Mouse (Mus musculus): ENCODE measurements around the gene Pcsk1. TPM values are rescaled to one million over a fixed set of nuclear protein-coding genes. Genes with fewer than 3 reads are reported as not detected.

The Pcsk1 gene
- total RNA-seq (2012; rRNA removed): 0.69 and 0.80 TPM in 2 replicates

- peak within 1 kb of the TSS; percentile 13 for H3K9ac ChIP-seq (ENCODE audit: insufficient read depth, low read depth, low read length, poor library complexity, severe bottlenecking)
- H3K36me3 ChIP-seq (ENCODE audit: control insufficient read depth, insufficient read depth, low read length, poor library complexity, severe bottlenecking): no peaks in the 10 kb centered on the region
- DNase-seq (ENCODE audit: low read depth, low spot score): peak; percentile 30
- H3K9me3 ChIP-seq (ENCODE audit: control insufficient read depth, insufficient read depth, low read depth, low read length): no peaks in the 10 kb centered on the region
- H3K4me3 ChIP-seq (ENCODE audit: insufficient read depth in 1 of 2, low read depth in 1 of 2, low read length in 2 of 2, poor library complexity in 1 of 2, severe bottlenecking in 1 of 2): peak within 1 kb of the TSS; percentile 48 to 72
- in situ Hi-C loops (cut with MboI; ENCODE audit: low sequenced_read_pairs in 2 of 2, unreplicated experiment in 2 of 2): no loop called here
- no peaks in the 10 kb centered on the region for H3K4me1 ChIP-seq (ENCODE audit: control insufficient read depth in 2 of 2, insufficient read depth in 2 of 2, low read length in 2 of 2, poor library complexity in 1 of 2)
- no peak for TF ChIP-seq ZC3H11A (IDR thresholded peaks at IDR 0.05; ENCODE audit: borderline replicate concordance, low read depth, low read length)
- no peak for TF ChIP-seq MAFK (IDR thresholded peaks at IDR 0.05; ENCODE audit: insufficient read depth, low read depth, low read length)
- TF ChIP-seq ZNF384 (IDR thresholded peaks at IDR 0.05; ENCODE audit: low read depth, low read length): no peak
- TF ChIP-seq CHD2 (IDR thresholded peaks at IDR 0.05; ENCODE audit: low read depth, low read length): no peak
- no peak for TF ChIP-seq HCFC1 (IDR thresholded peaks at IDR 0.05; ENCODE audit: borderline replicate concordance, insufficient read depth, low read length)
- no peak within 1 kb of the TSS for H3K27ac ChIP-seq (ENCODE audit: insufficient read depth, low read depth, low read length, poor library complexity, severe bottlenecking)
Observed at GRCm38 (mm10) chr13:75089721-75090410, at the start of gene Pcsk1. Pcsk1 (plus strand) TSS chr13:75089826.

GRCm38 (mm10) chr13:75058818-75059217 lies 30.8 kb upstream of the Pcsk1 start:
- in situ Hi-C loops (cut with MboI; ENCODE audit: low sequenced_read_pairs in 2 of 2, unreplicated experiment in 2 of 2): no loop called here
- Histone ChIP-seq H3K36me3 (ENCODE audit: control insufficient read depth, insufficient read depth, low read length, poor library complexity, severe bottlenecking) (no peaks in the 10 kb centered on the region), H3K4me1 (ENCODE audit: control insufficient read depth in 2 of 2, insufficient read depth in 2 of 2, low read length in 2 of 2, poor library complexity in 1 of 2) (no peaks in the 10 kb centered on the region), H3K27ac (ENCODE audit: insufficient read depth, low read depth, low read length, poor library complexity, severe bottlenecking) (no peak overlapping the region), H3K9ac (ENCODE audit: insufficient read depth, low read depth, low read length, poor library complexity, severe bottlenecking) (no peak overlapping the region), H3K4me3 (ENCODE audit: insufficient read depth in 1 of 2, low read depth in 1 of 2, low read length in 2 of 2, poor library complexity in 1 of 2, severe bottlenecking in 1 of 2) (no peak overlapping the region), H3K9me3 (ENCODE audit: control insufficient read depth, insufficient read depth, low read depth, low read length) (no peaks in the 10 kb centered on the region)
- DNase-seq (ENCODE audit: low read depth, low spot score): no peak
- TF ChIP-seq CHD2 (IDR thresholded peaks at IDR 0.05; ENCODE audit: low read depth, low read length): no peak
- no peak for TF ChIP-seq ZC3H11A (IDR thresholded peaks at IDR 0.05; ENCODE audit: borderline replicate concordance, low read depth, low read length)
- TF ChIP-seq HCFC1 (IDR thresholded peaks at IDR 0.05; ENCODE audit: borderline replicate concordance, insufficient read depth, low read length): no peak

DNA sequence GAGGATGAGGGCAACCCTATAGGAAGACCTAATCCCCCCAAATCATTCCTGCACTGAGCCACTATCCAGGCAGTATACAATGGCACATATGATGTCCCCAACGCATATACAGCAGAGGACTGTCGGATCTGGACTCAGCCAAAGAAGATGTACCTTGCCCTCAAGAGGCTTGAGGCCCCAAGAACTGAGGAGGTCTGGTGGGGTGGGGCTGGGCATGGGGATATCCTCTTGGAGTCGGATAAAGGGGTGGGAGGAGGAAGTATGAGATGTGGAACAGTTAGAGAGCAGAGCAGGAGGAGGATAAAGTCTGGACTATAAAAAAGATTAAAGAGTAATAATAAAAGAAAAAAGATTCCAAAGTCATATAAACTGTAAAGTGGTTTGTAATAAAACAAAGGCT lies 25.7 kb upstream of the Pcsk1 start:
- no peak overlapping the region for H3K4me3 ChIP-seq (ENCODE audit: insufficient read depth in 1 of 2, low read depth in 1 of 2, low read length in 2 of 2, poor library complexity in 1 of 2, severe bottlenecking in 1 of 2)
- no peaks in the 10 kb centered on the region for H3K4me1 ChIP-seq (ENCODE audit: control insufficient read depth in 2 of 2, insufficient read depth in 2 of 2, low read length in 2 of 2, poor library complexity in 1 of 2)
- in situ Hi-C loops (cut with MboI; ENCODE audit: low sequenced_read_pairs in 2 of 2, unreplicated experiment in 2 of 2): no loop called here
- H3K36me3 ChIP-seq (ENCODE audit: control insufficient read depth, insufficient read depth, low read length, poor library complexity, severe bottlenecking): no peaks in the 10 kb centered on the region
- no peak for TF ChIP-seq CHD2 (IDR thresholded peaks at IDR 0.05; ENCODE audit: low read depth, low read length)
- no peak for TF ChIP-seq HCFC1 (IDR thresholded peaks at IDR 0.05; ENCODE audit: borderline replicate concordance, insufficient read depth, low read length)
- no peak for TF ChIP-seq ZC3H11A (IDR thresholded peaks at IDR 0.05; ENCODE audit: borderline replicate concordance, low read depth, low read length)
- TF ChIP-seq MAFK (IDR thresholded peaks at IDR 0.05; ENCODE audit: insufficient read depth, low read depth, low read length): no peak
- no peak for TF ChIP-seq ZNF384 (IDR thresholded peaks at IDR 0.05; ENCODE audit: low read depth, low read length)
- DNase-seq (ENCODE audit: low read depth, low spot score): no peak
- H3K27ac ChIP-seq (ENCODE audit: insufficient read depth, low read depth, low read length, poor library complexity, severe bottlenecking): no peak overlapping the region
- no peaks in the 10 kb centered on the region for H3K9me3 ChIP-seq (ENCODE audit: control insufficient read depth, insufficient read depth, low read depth, low read length)
- no peak overlapping the region for H3K9ac ChIP-seq (ENCODE audit: insufficient read depth, low read depth, low read length, poor library complexity, severe bottlenecking)

DNA sequence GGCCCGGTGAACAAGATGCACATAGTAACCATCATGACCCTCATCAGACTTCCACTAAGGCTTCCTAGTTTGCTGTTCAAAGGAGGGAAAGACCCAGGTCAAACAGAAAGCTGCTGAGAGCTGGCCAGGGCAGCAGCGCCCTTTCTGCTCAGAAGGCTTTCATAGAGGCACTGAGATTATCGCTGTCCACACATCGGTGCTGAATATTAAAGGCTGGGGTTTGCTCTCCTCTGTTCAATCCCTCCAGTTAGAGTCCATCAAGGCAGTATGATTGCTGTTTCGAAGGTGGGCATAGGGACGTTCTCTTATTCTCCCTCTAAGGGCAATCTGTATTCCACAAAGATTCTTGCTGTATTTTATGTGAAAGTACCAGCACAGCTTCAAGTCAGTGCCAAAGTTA lies 1.0 kb upstream of the Pcsk1 start:
- DNase-seq (ENCODE audit: low read depth, low spot score): peak; percentile 40
- Histone ChIP-seq H3K9me3 (ENCODE audit: control insufficient read depth, insufficient read depth, low read depth, low read length) (no peaks in the 10 kb centered on the region), H3K9ac (ENCODE audit: insufficient read depth, low read depth, low read length, poor library complexity, severe bottlenecking) (no peak overlapping the region), H3K4me3 (ENCODE audit: insufficient read depth in 1 of 2, low read depth in 1 of 2, low read length in 2 of 2, poor library complexity in 1 of 2, severe bottlenecking in 1 of 2) (no peak overlapping the region), H3K36me3 (ENCODE audit: control insufficient read depth, insufficient read depth, low read length, poor library complexity, severe bottlenecking) (no peaks in the 10 kb centered on the region), H3K27ac (ENCODE audit: insufficient read depth, low read depth, low read length, poor library complexity, severe bottlenecking) (no peak overlapping the region), H3K4me1 (ENCODE audit: control insufficient read depth in 2 of 2, insufficient read depth in 2 of 2, low read length in 2 of 2, poor library complexity in 1 of 2) (no peaks in the 10 kb centered on the region)
- TF ChIP-seq MAFK (IDR thresholded peaks at IDR 0.05; ENCODE audit: insufficient read depth, low read depth, low read length): no peak
- TF ChIP-seq HCFC1 (IDR thresholded peaks at IDR 0.05; ENCODE audit: borderline replicate concordance, insufficient read depth, low read length): no peak
- no peak for TF ChIP-seq ZC3H11A (IDR thresholded peaks at IDR 0.05; ENCODE audit: borderline replicate concordance, low read depth, low read length)
- TF ChIP-seq ZNF384 (IDR thresholded peaks at IDR 0.05; ENCODE audit: low read depth, low read length): no peak
- TF ChIP-seq CHD2 (IDR thresholded peaks at IDR 0.05; ENCODE audit: low read depth, low read length): no peak
- in situ Hi-C loops (cut with MboI; ENCODE audit: low sequenced_read_pairs in 2 of 2, unreplicated experiment in 2 of 2): no loop called here
